Comparison of ENCODE assay signal across 10 mouse cellular contexts in genomic region chr16:50847693-50848092, GRCm38 (mm10).
A peak's percentile ranks its signal among the peaks of the same experiment; 100 is the strongest.
DNase-seq lines count a peak whose midpoint lies in the region; ATAC-seq and TF ChIP-seq lines count a peak whose summit lies in the region.
"Had no signal": no experiment of that assay in that cellular context is flagged by ENCODE, and none has a peak within 500 bp of the region (broad histone marks: within the 10 kb centered on the region; RNA-seq: fewer than 3 reads in every experiment).

No protein-coding gene starts in this region.

- H3K4me2 ChIP-seq in forebrain, embryonic 13.5 days = no peak overlapping the region
- H3K4me2 ChIP-seq: heart, embryonic 15.5 days; liver, embryonic 15.5 days had no signal

- no peak overlapping the region for H3K9ac ChIP-seq in forebrain, embryonic 13.5 days
- H3K9ac ChIP-seq: heart, embryonic 15.5 days; liver, embryonic 15.5 days had no signal

- in situ Hi-C loops in Patski (cut with MboI; ENCODE audit: low pct_unique_long_range_greater_than_20kb) = loop anchor here (25.0 kb wide), 2 partner anchors 440 to 1340 kb away; no protein-coding TSS in a partner anchor

- peak; percentile 21 to 35 for DNase-seq in frontal cortex, postnatal 36 days (ENCODE audit: low spot score in 2 of 2)
- DNase-seq in frontal cortex, postnatal 14 days (ENCODE audit: low spot score in 2 of 2) = no peak
- DNase-seq in left cerebral cortex, postnatal 14 days (ENCODE audit: low spot score in 2 of 2) = peak; percentile 15 to 28
- no peak for DNase-seq in left cerebral cortex, postnatal 10 days (ENCODE audit: extremely low spot score in 1 of 2, low spot score in 2 of 2)
- DNase-seq in Patski (ENCODE audit: low read depth, low spot score) = no peak
- peak; percentile 80 for DNase-seq in gonadal fat pad, adult 2 months (ENCODE audit: low read depth)
- DNase-seq: kidney, postnatal 10 days had no signal

- no peaks in the 10 kb centered on the region for H3K4me1 ChIP-seq in forebrain, embryonic 13.5 days
- H3K4me1 ChIP-seq: heart, embryonic 15.5 days; liver, embryonic 15.5 days had no signal

- POLR2A ChIA-PET in Patski (lab: Charles Lee) = no interaction called here

- no peaks in the 10 kb centered on the region for H3K36me3 ChIP-seq in forebrain, embryonic 13.5 days (ENCODE audit: poor library complexity, severe bottlenecking)
- H3K36me3 ChIP-seq: heart, embryonic 15.5 days; liver, embryonic 15.5 days had no signal

- CTCF ChIA-PET in Patski (lab: Charles Lee) = interaction anchor here (1.2 kb wide), 1 partner anchor 10 kb away, joined by 3 read pairs; no protein-coding TSS in a partner anchor

- peak; percentile 60 for ATAC-seq in Patski
- no peak for ATAC-seq in forebrain, embryonic 13.5 days

- no peak overlapping the region for H3K27ac ChIP-seq in forebrain, embryonic 13.5 days
- H3K27ac ChIP-seq: heart, embryonic 15.5 days; liver, embryonic 15.5 days had no signal

- no peaks in the 10 kb centered on the region for H3K9me3 ChIP-seq in forebrain, embryonic 13.5 days (replicated peaks)
- H3K9me3 ChIP-seq: heart, embryonic 15.5 days; liver, embryonic 15.5 days had no signal

- peaks cover 8% of the 10 kb centered on the region for H3K27me3 ChIP-seq in Patski
- H3K27me3 ChIP-seq in forebrain, embryonic 13.5 days = no peaks in the 10 kb centered on the region
- H3K27me3 ChIP-seq: heart, embryonic 15.5 days; liver, embryonic 15.5 days had no signal

- TF ChIP-seq CTCF in Patski (IDR thresholded peaks at IDR 0.05) = peak; percentile 49

- H3K4me3 ChIP-seq in forebrain, embryonic 13.5 days = no peak overlapping the region
- H3K4me3 ChIP-seq: heart, embryonic 15.5 days; liver, embryonic 15.5 days had no signal

- intact Hi-C loops in left cerebral cortex, postnatal 14 days (cut with DNase I) = no loop called here
- intact Hi-C loops in left cerebral cortex, postnatal 10 days (cut with DNase I) = loop anchor here (10.0 kb wide), 2 partner anchors 197 to 467 kb away; no protein-coding TSS in a partner anchor

- 36% methylated on average over 2 of the region's 2 CpGs for WGBS in forebrain, embryonic 13.5 days

Comparison
In these comparisons a context has a peak if more than half of its experiments do, and no peak if none do; other contexts are left out.
1. DNase-seq: peak in frontal cortex, postnatal 36 days (2 of 2), left cerebral cortex, postnatal 14 days (2 of 2) and gonadal fat pad, adult 2 months (single experiment); none in frontal cortex, postnatal 14 days (0 of 2), left cerebral cortex, postnatal 10 days (0 of 2) and Patski (single experiment).